Mouse (Mus musculus): ENCODE measurements at regions not wholly inside any gene's neighbourhood (a gene's known extent, or its start where the extent isn't known, plus 50 kb on each side); places are given as distances from the start of the nearest gene placed in this dataset.

GRCm38 (mm10) chr8:127820741-127821170 is 537.6 kb upstream of the Nrp1 start:
- DNase-seq: no peak

DNA sequence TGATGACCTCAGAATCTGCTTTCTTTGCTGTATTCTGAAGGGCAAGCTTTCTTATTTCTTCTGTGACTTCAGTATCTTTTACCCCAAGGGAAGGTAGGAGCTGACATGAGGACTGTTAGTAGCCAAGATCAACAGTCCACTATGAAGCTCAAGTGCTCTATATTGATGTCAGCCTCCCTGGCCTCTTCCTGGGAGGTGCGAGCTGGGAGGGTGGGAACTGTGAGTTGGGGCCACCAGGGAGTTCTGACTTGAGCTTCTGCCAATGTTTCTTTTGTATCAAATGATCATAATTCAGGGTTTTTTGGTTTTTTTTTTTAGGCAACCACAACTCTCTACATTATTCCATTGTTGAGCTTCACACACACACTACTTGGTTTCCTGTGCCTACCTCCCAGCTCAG is 536.8 kb upstream of the Nrp1 start:
- no peak for DNase-seq

DNA sequence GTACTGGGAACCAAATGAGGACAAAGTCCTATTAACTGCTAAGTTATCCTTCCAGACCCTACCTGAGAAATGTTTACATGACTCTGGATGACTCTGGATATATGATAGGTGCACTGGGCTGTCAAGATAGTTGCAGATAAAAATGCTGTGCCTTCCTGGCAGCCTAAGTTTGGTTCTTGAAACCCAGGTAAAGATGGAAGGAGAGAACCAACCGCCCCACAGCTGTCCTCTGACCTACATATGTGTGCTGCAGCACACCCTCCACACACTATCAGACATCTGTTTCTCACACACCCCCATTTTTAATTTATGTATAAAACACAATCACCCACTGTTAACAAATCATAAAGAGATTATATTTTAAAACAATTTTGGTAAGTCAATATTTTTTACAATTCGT is 533.4 kb upstream of the Nrp1 start:
- DNase-seq: no peak

DNA sequence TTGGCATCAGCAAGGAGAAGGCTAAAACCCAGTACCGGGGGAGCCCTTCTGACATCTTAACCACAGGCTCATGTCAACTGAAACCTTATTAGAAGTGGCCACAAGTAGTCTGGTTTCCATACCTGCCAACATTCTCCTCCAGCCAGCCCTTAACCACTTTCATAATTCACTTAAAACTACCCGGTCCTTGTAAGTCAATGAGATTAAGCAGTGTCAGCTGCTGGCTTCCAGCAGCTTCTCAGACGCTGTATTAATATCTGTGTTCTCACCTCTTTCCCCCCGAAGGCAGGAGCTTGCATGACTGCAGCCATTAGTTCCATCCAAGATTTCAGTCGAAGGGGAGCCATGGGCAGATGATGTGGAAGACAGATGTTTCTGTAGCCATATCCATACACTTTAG is 530.6 kb upstream of the Nrp1 start:
- no peak for DNase-seq

GRCm38 (mm10) chr8:127829659-127830058 is 528.7 kb upstream of the Nrp1 start:
- no peak for DNase-seq

DNA sequence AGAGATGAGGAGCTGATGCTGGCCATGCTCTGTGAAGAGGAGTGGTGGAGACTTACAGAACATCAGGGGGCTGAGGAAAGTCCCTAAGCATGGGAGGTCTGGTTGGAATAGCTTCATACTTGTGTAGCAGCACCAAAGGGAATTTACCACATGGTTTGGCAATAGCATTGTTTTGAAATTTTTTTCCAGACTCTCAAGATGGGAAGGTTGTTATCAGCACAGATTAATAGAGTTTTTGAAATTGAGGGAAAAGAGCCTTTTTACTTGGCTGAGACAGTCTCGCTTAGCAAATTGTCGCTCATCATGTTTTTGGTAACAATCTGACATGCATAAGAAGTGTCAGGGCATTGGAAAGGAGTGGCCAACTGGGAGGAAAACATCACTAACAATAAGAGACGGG is 524.4 kb upstream of the Nrp1 start:
- no peak for DNase-seq

- no peak for DNase-seq
Measured at GRCm38 (mm10) chr8:127836410-127837206, 521.8 kb upstream of the Nrp1 start.

DNA sequence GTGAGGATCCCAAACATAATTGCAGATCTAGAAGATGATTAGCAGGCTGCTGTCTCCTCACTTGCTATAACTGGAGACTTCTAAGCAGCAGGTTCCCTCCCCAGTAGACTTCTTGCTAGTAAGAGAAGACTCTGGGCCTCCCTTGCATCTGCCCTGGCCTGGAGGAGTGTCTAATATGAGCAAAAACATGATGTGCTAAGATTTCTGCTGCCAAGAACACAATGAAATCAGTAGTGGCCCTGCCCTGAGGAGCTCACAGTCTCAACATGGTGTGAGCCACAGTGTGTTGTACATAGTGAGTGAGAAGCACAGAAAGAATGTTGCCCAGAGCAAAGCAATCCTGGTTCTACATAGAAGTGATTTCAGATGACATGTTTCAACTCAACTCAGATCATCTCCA is 520.1 kb upstream of the Nrp1 start:
- no peak for DNase-seq

DNA sequence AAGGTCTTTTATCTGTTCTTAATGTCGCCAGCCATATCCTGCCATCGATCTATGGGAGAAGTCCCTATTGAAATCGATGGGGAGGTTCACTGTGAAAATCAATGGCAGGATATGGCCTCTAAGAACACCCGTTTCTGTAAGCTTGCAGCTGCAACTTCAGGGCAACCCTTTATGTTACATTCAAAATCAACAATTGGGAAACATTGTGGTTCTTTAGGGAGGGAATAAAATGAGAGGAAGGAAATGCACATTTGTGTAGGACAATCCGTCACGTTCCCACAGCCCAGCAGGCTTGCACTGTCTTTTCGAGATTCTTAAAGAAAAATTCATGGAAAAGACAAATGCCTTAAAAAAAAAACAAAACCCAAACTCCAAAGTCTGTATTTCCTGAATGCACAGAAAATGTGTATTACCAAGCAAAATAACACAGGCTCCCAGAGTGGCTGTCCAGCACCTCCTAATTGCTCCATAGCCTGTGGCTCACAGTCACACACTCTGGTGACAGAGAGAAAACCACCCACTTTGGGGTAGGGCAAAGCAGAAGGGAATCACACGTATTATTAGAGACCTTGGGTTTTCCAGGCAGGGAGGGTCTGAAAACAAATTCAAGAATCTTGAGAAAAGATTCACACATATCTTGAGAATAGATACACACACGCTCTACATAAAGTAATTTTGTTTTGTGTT is 510.9 kb upstream of the Nrp1 start:
- DNase-seq: no peak

DNA sequence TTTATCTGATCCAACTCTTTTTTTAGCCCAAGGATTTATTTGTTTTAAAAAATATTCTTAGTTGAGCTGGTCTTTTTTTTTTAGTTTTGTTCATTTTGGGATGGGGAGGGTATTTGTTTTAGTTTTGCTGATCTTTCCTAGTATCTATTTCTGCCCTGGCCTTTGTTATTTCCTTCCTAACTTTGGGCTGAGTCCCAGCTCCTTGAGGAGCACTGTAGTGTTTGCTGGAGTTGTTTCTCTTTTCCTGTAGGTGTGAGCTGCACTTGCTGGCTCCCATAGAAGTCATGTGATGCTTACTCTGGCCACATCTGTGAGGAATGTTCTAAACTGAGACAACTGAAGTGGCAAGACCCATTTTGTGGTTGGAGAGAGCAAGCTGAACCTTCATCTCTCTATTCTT is 508.5 kb upstream of the Nrp1 start:
- no peak for DNase-seq

GRCm38 (mm10) chr8:127855653-127856300 is 502.6 kb upstream of the Nrp1 start:
- DNase-seq: no peak

GRCm38 (mm10) chr8:127856351-127857135 is 501.9 kb upstream of the Nrp1 start:
- DNase-seq: no peak

DNA sequence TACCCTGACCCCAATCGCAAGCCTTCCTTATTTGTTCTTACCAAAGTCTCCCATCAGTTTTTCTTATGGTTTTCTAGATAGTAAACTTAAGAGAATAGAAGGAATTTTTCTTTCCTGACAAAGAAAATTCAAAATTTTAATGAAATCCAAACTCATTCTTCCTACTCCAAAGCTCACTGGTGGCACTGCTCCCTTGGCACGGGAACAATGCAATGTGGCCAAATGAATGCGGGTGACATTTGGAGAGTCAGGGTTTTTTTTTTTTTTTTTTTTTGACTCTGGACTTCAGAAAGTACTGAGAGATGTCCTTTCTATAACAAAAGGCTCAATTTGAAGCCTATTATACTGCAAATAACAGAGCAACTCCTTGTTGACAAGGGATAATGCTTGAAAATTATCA is 499.4 kb upstream of the Nrp1 start:
- DNase-seq: no peak

DNA sequence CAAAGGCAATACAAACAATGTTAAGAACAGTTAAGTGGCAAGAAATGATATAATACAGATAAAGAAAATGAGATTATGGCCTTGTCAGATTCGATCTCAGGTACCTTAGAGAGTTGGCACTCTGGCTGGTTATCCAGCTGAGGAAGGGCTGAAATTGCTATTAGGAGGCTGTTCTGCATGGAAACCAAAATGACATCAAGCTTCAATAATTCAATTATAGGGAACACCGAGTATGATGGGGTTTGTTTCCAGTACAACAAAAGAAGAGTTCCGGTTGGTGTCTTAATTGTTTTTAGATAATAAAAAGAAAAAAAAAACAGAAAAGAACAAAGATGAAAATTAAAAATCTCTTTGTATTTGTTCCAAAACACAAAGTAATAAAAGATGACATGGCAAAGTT is 498.0 kb upstream of the Nrp1 start:
- DNase-seq: no peak

DNA sequence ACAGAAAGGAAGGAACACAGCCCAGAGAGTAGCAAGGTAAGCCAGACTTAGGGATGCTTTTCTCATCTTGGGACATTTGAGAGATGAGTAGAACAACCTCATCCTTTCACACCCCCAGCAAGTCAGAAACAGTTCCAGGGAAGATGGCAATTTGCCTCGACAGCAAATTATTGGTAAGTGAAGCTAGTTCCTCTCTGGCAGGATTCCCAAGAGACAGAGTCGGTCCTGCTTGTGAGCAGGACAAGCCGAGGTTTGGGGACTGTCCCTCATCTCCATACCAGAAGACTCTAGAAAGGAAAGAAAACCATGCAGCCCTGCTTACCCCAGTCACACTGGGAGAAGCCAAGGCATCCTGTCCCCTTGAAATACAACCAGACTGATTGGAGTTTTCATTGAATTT is 497.5 kb upstream of the Nrp1 start:
- DNase-seq: no peak

- no peak for DNase-seq
Measured at GRCm38 (mm10) chr8:127884641-127885040, 473.8 kb upstream of the Nrp1 start.

- DNase-seq: no peak
Measured at GRCm38 (mm10) chr8:127885211-127885610, 473.2 kb upstream of the Nrp1 start.

- no peak for DNase-seq
Measured at GRCm38 (mm10) chr8:127885831-127886230, 472.6 kb upstream of the Nrp1 start.

- DNase-seq: no peak
Measured at GRCm38 (mm10) chr8:127890729-127891128, 467.7 kb upstream of the Nrp1 start.

- no peak for DNase-seq
Measured at GRCm38 (mm10) chr8:127894284-127894683, 464.1 kb upstream of the Nrp1 start.

- no peak for DNase-seq
Measured at GRCm38 (mm10) chr8:127908436-127908835, 450.0 kb upstream of the Nrp1 start.

GRCm38 (mm10) chr8:127909580-127909979 is 448.8 kb upstream of the Nrp1 start:
- DNase-seq: no peak

DNA sequence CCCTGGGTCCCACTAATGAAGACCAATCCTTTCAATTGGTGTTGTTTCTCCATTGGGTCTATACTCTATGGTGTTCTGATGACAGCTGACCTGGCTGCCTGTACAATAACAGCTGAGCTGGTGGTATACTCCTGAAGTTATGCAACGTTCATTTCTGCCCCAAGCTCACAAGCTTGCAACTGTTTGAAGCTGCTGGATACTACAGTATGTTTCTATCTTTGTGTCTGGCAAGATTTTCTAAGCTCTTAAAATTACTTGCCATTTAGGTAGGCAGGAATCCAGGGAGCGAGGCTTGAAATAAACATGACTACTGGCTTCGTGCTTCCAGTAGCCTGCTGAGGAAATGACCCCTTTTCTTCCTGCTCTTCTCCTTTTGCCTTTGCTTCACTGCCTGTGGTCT is 444.3 kb upstream of the Nrp1 start:
- DNase-seq: no peak
